Mouse (Mus musculus): ENCODE measurements around the gene Nars2. TPM values are rescaled to one million over a fixed set of nuclear protein-coding genes. Genes with fewer than 3 reads are reported as not detected.

Gene Nars2
- polyA plus RNA-seq, 1 experiment from 2014 or later, result 22.9 TPM

DNA sequence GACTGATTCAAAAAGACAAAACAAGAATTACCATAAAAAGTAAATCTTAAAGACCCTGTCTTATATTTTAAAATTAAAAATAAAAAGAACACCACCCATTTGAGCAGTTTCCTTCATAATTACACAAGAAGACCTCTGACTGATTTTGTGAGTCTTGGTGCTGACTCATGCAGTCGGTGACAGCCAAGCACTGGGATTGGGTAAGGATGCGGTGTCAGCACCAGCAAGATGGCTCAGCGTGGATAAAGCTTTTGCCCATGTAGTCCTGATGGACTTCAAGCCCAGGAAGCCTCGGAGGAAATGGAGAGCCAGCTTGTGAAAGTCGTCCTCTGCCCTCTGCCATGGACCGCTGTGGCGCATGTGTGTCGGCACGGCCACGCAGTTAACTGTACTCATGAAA, 77.8 kb downstream of the Nars2 start:
- no peaks in the 10 kb centered on the region for H3K4me1 ChIP-seq (ENCODE audit: control insufficient read depth, insufficient read depth, low read length)
- H3K4me3 ChIP-seq (replicated peaks; ENCODE audit: low read length), result no peak overlapping the region
- H3K9me3 ChIP-seq (replicated peaks; ENCODE audit: control insufficient read depth, low read length), result no peaks in the 10 kb centered on the region
- H3K27ac ChIP-seq (ENCODE audit: low read length), result no peak overlapping the region
- no peaks in the 10 kb centered on the region for H3K27me3 ChIP-seq (ENCODE audit: control insufficient read depth, insufficient read depth, low read length)
- H3K9ac ChIP-seq (ENCODE audit: low read length), result no peak overlapping the region
- no peak overlapping the region for H3K4me2 ChIP-seq (ENCODE audit: low read depth, low read length)
- no peaks in the 10 kb centered on the region for H3K36me3 ChIP-seq (ENCODE audit: control insufficient read depth, insufficient read depth, low read length)
- 93% methylated on average over 10 of the region's 10 CpGs for WGBS
- no peak for ATAC-seq (ENCODE audit: insufficient read depth, low FRiP score)

DNA sequence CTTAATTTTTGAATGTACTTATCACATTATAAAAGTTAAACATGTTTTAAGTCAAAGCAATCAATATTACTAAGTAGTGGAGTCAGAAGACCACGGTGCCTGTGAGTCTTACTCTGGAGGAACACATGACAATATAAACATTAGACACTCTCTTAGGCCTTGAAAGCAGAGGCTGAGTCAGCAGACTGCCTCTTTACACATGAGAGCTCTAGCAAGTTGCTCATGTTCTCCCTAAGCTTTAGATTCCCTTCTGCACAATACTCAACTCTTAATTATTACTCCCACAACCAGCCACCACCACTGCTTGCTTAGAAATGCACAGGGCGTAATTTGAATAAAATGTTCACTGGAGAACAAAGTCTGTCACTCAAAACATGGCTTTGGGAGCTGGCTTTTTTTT, 81.1 kb downstream of the Nars2 start:
- Histone ChIP-seq H3K9me3 (replicated peaks; ENCODE audit: control insufficient read depth, low read length) (no peaks in the 10 kb centered on the region), H3K27me3 (ENCODE audit: control insufficient read depth, insufficient read depth, low read length) (no peaks in the 10 kb centered on the region), H3K36me3 (ENCODE audit: control insufficient read depth, insufficient read depth, low read length) (0 out of 2 replicates have a peak, but pooled peaks cover 7% of the 10 kb centered on the region), H3K4me1 (ENCODE audit: control insufficient read depth, insufficient read depth, low read length) (no peaks in the 10 kb centered on the region), H3K4me3 (replicated peaks; ENCODE audit: low read length) (no peak overlapping the region), H3K27ac (ENCODE audit: low read length) (no peak overlapping the region), H3K4me2 (ENCODE audit: low read depth, low read length) (no peak overlapping the region), H3K9ac (ENCODE audit: low read length) (no peak overlapping the region)
- WGBS, result 65% methylated on average over 2 of the region's 2 CpGs
- ATAC-seq (ENCODE audit: insufficient read depth, low FRiP score), result no peak

DNA sequence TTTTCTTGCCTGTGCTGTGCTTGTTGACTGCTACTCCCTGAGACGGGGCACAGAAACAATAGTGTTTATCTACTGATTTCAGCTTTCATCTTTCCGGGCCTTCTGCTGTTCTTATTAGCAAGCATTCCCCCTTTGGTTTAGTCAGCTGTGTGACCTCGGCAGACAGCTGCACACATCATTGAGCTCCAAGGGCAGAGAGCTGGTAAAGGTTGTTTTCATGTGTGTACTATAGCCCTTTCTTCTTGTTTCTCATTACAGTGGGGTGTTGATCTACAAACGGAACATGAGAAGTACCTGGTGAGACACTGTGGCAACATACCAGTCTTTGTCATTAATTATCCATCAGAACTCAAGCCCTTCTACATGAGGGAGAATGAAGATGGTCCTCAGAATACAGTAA, 88.3 kb downstream of the Nars2 start:
- no peaks in the 10 kb centered on the region for H3K9me3 ChIP-seq (replicated peaks; ENCODE audit: control insufficient read depth, low read length)
- H3K27me3 ChIP-seq (ENCODE audit: control insufficient read depth, insufficient read depth, low read length), result no peaks in the 10 kb centered on the region
- no peak for ATAC-seq (ENCODE audit: insufficient read depth, low FRiP score)
- H3K36me3 ChIP-seq (ENCODE audit: control insufficient read depth, insufficient read depth, low read length), result 0 out of 2 replicates have a peak, but pooled peaks cover 4% of the 10 kb centered on the region
- H3K27ac ChIP-seq (ENCODE audit: low read length), result no peak overlapping the region
- no peak overlapping the region for H3K9ac ChIP-seq (ENCODE audit: low read length)
- 59% methylated on average over 4 of the region's 4 CpGs for WGBS
- no peak overlapping the region for H3K4me3 ChIP-seq (replicated peaks; ENCODE audit: low read length)
- H3K4me2 ChIP-seq (ENCODE audit: low read depth, low read length), result no peak overlapping the region
- no peaks in the 10 kb centered on the region for H3K4me1 ChIP-seq (ENCODE audit: control insufficient read depth, insufficient read depth, low read length)

DNA sequence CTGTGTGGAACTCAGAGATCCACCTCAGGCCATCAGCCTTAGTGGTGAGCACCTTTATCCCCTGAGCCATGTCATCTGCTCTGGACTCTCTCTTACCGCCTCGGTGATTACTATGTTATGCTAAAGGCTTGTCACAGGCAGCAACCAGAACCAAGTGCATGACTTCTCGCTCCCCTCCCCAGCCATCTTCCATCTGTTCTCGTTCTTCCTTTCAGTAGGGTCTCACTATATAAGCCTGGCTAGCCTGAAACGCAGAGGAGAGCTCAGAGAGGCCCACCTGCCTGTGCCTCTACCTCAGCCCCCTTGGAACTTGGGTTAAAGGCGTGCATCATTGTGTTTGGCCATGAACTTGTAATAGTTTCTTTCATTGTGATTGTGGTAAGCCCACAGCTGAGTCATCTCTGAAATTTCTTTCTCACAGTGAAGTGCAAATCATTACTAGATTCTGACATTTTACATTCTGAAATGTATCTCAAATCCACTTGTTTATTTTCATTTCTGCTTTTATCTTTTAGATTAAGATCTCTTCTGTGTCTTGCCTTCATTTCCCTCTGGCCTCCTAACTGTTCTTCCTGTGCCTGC, 90.7 kb downstream of the Nars2 start:
- Histone ChIP-seq H3K36me3 (ENCODE audit: control insufficient read depth, insufficient read depth, low read length) (no peaks in the 10 kb centered on the region), H3K27ac (ENCODE audit: low read length) (no peak overlapping the region), H3K4me2 (ENCODE audit: low read depth, low read length) (no peak overlapping the region), H3K9ac (ENCODE audit: low read length) (no peak overlapping the region), H3K4me3 (replicated peaks; ENCODE audit: low read length) (no peak overlapping the region), H3K4me1 (ENCODE audit: control insufficient read depth, insufficient read depth, low read length) (no peaks in the 10 kb centered on the region), H3K9me3 (replicated peaks; ENCODE audit: control insufficient read depth, low read length) (no peaks in the 10 kb centered on the region), H3K27me3 (ENCODE audit: control insufficient read depth, insufficient read depth, low read length) (no peaks in the 10 kb centered on the region)
- no peak for ATAC-seq (ENCODE audit: insufficient read depth, low FRiP score)
- WGBS, result 85% methylated on average over 6 of the region's 6 CpGs

DNA sequence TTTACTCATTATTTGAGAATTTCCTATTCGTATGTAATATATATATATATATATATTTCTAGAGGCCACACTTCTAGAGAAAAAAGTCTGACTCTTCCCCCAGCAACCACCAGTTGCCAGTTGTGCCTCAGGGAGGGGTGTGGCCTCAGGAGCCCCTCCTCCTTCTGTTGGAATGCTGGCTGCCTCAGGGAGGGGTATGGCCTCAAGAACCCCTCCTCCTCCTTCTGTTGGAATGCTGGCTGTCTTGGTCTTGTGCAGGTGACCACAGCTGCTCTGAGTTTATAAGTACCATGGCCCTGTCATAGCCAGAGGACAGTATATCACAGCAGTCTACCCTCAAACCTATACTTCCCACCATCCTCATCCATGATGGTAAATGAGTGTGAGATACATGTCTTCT, 91.7 kb downstream of the Nars2 start:
- Histone ChIP-seq H3K36me3 (ENCODE audit: control insufficient read depth, insufficient read depth, low read length) (no peaks in the 10 kb centered on the region), H3K9ac (ENCODE audit: low read length) (no peak overlapping the region), H3K27ac (ENCODE audit: low read length) (no peak overlapping the region), H3K4me1 (ENCODE audit: control insufficient read depth, insufficient read depth, low read length) (no peaks in the 10 kb centered on the region), H3K4me2 (ENCODE audit: low read depth, low read length) (no peak overlapping the region), H3K9me3 (replicated peaks; ENCODE audit: control insufficient read depth, low read length) (no peaks in the 10 kb centered on the region), H3K27me3 (ENCODE audit: control insufficient read depth, insufficient read depth, low read length) (no peaks in the 10 kb centered on the region), H3K4me3 (replicated peaks; ENCODE audit: low read length) (no peak overlapping the region)
- WGBS, result 74% methylated on average over 1 of the region's 1 CpGs
- no peak for ATAC-seq (ENCODE audit: insufficient read depth, low FRiP score)

DNA sequence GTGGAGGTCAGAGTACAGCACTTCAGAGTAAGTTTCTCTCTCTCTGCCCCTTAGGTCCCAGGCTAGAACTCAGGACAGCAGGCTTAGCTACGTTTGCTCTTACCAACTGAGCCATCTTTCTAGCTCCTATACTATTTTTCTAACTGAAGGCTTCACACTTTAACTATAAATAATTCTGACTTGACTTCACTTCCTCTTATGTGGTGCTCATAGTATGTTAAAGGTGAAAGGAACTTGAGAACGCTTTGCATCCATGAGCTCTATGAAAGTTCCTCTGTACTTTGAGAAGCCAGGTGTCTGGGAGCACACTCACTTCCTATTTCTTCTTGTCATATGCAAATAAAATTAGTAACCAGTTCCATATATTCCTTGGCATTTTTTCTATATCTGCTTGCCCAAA, 109.7 kb downstream of the Nars2 start:
- 92% methylated on average over 2 of the region's 2 CpGs for WGBS
- no peaks in the 10 kb centered on the region for H3K4me1 ChIP-seq (ENCODE audit: control insufficient read depth, insufficient read depth, low read length)
- no peak overlapping the region for H3K27ac ChIP-seq (ENCODE audit: low read length)
- H3K36me3 ChIP-seq (ENCODE audit: control insufficient read depth, insufficient read depth, low read length), result no peaks in the 10 kb centered on the region
- H3K27me3 ChIP-seq (ENCODE audit: control insufficient read depth, insufficient read depth, low read length), result no peaks in the 10 kb centered on the region
- no peaks in the 10 kb centered on the region for H3K9me3 ChIP-seq (replicated peaks; ENCODE audit: control insufficient read depth, low read length)
- no peak overlapping the region for H3K4me2 ChIP-seq (ENCODE audit: low read depth, low read length)
- H3K9ac ChIP-seq (ENCODE audit: low read length), result no peak overlapping the region
- H3K4me3 ChIP-seq (replicated peaks; ENCODE audit: low read length), result no peak overlapping the region
- ATAC-seq (ENCODE audit: insufficient read depth, low FRiP score), result no peak

DNA sequence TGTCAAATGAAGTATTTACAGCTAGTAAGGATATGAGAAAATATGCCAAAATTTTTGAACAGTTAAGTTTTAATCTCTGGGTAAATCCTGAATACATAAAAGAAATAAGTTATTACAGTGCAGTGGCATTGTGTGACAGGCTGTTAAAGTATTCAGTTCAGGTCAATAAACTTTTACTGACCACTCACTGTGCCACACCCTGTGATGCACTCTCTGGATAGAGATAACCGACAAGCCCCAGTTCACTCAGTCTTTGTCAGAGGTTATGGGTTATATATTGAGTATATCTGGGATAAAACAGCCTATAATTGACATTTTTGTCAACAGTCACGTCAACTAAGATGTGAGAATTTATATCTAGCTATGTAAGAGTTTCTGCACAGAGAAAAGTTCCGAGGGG, 120.2 kb downstream of the Nars2 start:
- no peak for ATAC-seq (ENCODE audit: insufficient read depth, low FRiP score)
- WGBS, result 67% methylated on average over 3 of the region's 3 CpGs
- H3K9me3 ChIP-seq (replicated peaks; ENCODE audit: control insufficient read depth, low read length), result no peaks in the 10 kb centered on the region

DNA sequence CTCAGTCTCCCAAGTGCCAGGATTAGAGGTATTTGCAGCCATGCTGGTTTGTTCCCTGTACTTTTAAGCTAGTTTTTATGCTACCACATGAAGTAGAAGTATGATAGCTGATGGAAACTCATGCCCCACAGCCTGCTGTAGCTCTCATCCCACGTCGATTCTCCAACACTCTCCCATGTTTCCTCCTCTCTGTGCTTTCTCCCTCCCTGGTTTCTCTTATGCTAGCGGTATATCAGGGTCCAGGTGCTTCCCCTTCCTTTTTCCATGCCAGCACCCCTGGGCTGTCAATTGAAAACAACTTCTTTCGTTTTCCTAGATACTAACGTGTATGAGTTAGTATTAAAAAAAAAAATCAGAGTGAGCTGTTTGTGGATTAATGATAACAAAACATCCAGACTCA, 120.8 kb downstream of the Nars2 start:
- H3K9ac ChIP-seq (ENCODE audit: low read length), result no peak overlapping the region
- ATAC-seq (ENCODE audit: insufficient read depth, low FRiP score), result no peak
- no peak overlapping the region for H3K27ac ChIP-seq (ENCODE audit: low read length)
- no peak overlapping the region for H3K4me2 ChIP-seq (ENCODE audit: low read depth, low read length)
- no peak overlapping the region for H3K4me3 ChIP-seq (replicated peaks; ENCODE audit: low read length)
- H3K4me1 ChIP-seq (ENCODE audit: control insufficient read depth, insufficient read depth, low read length), result no peaks in the 10 kb centered on the region
- H3K36me3 ChIP-seq (ENCODE audit: control insufficient read depth, insufficient read depth, low read length), result no peaks in the 10 kb centered on the region
- H3K9me3 ChIP-seq (replicated peaks; ENCODE audit: control insufficient read depth, low read length), result no peaks in the 10 kb centered on the region
- WGBS, result 77% methylated on average over 5 of the region's 5 CpGs
- H3K27me3 ChIP-seq (ENCODE audit: control insufficient read depth, insufficient read depth, low read length), result no peaks in the 10 kb centered on the region

More for the DNA sequence above, 120.2 kb downstream of the Nars2 start:
- Histone ChIP-seq H3K36me3 (ENCODE audit: control insufficient read depth, insufficient read depth, low read length) (no peaks in the 10 kb centered on the region), H3K4me2 (ENCODE audit: low read depth, low read length) (no peak overlapping the region), H3K4me3 (replicated peaks; ENCODE audit: low read length) (no peak overlapping the region), H3K27ac (ENCODE audit: low read length) (no peak overlapping the region), H3K4me1 (ENCODE audit: control insufficient read depth, insufficient read depth, low read length) (no peaks in the 10 kb centered on the region), H3K27me3 (ENCODE audit: control insufficient read depth, insufficient read depth, low read length) (no peaks in the 10 kb centered on the region), H3K9ac (ENCODE audit: low read length) (no peak overlapping the region)

DNA sequence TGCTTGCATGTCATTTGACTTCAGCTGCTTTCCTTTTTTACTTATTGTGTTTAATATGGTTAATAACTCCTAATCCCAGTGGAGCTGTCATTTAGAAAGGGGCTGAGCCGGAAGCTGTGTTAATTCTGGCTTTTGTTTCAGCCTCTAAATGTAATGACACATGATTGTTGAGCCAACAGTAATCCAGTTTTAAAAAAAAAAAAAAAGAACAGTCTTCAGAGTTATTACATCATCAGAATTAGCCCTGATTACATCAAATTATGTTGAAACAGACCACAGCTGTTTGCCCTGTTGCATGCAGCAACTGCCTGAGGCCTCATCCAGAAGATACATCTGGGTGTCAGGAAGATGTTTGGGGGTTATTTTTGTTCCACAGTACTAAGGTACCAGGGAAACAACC, 123.7 kb downstream of the Nars2 start:
- Histone ChIP-seq H3K27me3 (ENCODE audit: control insufficient read depth, insufficient read depth, low read length) (no peaks in the 10 kb centered on the region), H3K4me3 (replicated peaks; ENCODE audit: low read length) (no peak overlapping the region), H3K4me2 (ENCODE audit: low read depth, low read length) (no peak overlapping the region), H3K9ac (ENCODE audit: low read length) (no peak overlapping the region), H3K4me1 (ENCODE audit: control insufficient read depth, insufficient read depth, low read length) (peaks cover 6% of the 10 kb centered on the region; the same call in 1 of the 2 replicates), H3K27ac (ENCODE audit: low read length) (no peak overlapping the region), H3K9me3 (replicated peaks; ENCODE audit: control insufficient read depth, low read length) (no peaks in the 10 kb centered on the region), H3K36me3 (ENCODE audit: control insufficient read depth, insufficient read depth, low read length) (no peaks in the 10 kb centered on the region)
- WGBS, result 54% methylated on average over 1 of the region's 1 CpGs
- no peak for ATAC-seq (ENCODE audit: insufficient read depth, low FRiP score)

DNA sequence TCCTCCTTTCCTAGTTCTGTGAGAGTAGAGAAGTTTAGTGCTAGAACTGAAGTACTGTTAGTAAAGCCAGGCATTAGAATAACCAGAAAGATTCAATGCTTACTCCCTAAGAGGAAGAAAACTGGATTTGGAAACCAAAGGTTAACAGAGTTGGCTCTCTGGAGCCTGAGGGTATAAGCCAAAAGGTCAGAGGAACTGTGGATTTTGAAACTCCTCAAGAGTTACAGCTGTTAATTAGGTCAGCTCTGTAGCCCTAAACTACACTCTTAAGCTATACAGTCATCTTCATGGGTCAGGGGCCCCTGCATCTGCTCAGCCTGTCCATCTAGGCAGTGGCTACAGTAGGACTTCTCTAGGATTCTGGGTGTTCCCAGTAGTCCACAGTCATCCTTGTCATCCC, 125.7 kb downstream of the Nars2 start:
- no peak for ATAC-seq (ENCODE audit: insufficient read depth, low FRiP score)
- H3K4me3 ChIP-seq (replicated peaks; ENCODE audit: low read length), result no peak overlapping the region
- H3K4me2 ChIP-seq (ENCODE audit: low read depth, low read length), result no peak overlapping the region
- H3K9me3 ChIP-seq (replicated peaks; ENCODE audit: control insufficient read depth, low read length), result no peaks in the 10 kb centered on the region
- H3K4me1 ChIP-seq (ENCODE audit: control insufficient read depth, insufficient read depth, low read length), result peaks cover 11% of the 10 kb centered on the region; the same call in 1 of the 2 replicates
- H3K36me3 ChIP-seq (ENCODE audit: control insufficient read depth, insufficient read depth, low read length), result no peaks in the 10 kb centered on the region
- no peak overlapping the region for H3K9ac ChIP-seq (ENCODE audit: low read length)
- H3K27me3 ChIP-seq (ENCODE audit: control insufficient read depth, insufficient read depth, low read length), result no peaks in the 10 kb centered on the region
- no peak overlapping the region for H3K27ac ChIP-seq (ENCODE audit: low read length)

All from stomach, embryonic 16.5 days (tissue).